Mouse (Mus musculus) embryo, embryonic 10 days (tissue): ENCODE results near the gene Ndrg3.

Source experiments
- DNase-seq: peaks from one replicate; pipeline ENCODE4 v3.0.0-alpha.2; 2015; ENCODE audit warnings: low spot score

The Ndrg3 gene

GRCm38 (mm10) chr2:156991470-156992319, at the start of gene Ndrg3:
Ndrg3 (minus strand) TSS chr2:156992056.
- DNase-seq = peak; percentile 98

GRCm38 (mm10) chr2:157041421-157041820, 49.6 kb upstream of the Ndrg3 start:
- no peak for DNase-seq

GRCm38 (mm10) chr2:157040649-157041046, 48.8 kb upstream of the Ndrg3 start:
- DNase-seq = no peak

- DNase-seq = no peak
These were observed 48.2 kb upstream of the Ndrg3 start for GRCm38 (mm10) chr2:157039900-157040648.

GRCm38 (mm10) chr2:157037303-157037702, 45.4 kb upstream of the Ndrg3 start:
- no peak for DNase-seq

- DNase-seq = no peak
These were observed 44.5 kb upstream of the Ndrg3 start for GRCm38 (mm10) chr2:157036400-157036799.

GRCm38 (mm10) chr2:157035371-157035770, 43.5 kb upstream of the Ndrg3 start:
- DNase-seq = no peak

- peak; percentile 88 for DNase-seq
These were observed 38.9 kb upstream of the Ndrg3 start for GRCm38 (mm10) chr2:157030804-157031203.

GRCm38 (mm10) chr2:157028261-157028660, 36.4 kb upstream of the Ndrg3 start:
- no peak for DNase-seq

- DNase-seq = no peak
These were observed 35.5 kb upstream of the Ndrg3 start for GRCm38 (mm10) chr2:157027106-157028008.

- no peak for DNase-seq
These were observed 29.3 kb upstream of the Ndrg3 start for GRCm38 (mm10) chr2:157021156-157021555.

- no peak for DNase-seq
These were observed 27.4 kb upstream of the Ndrg3 start for GRCm38 (mm10) chr2:157019228-157019627.

- DNase-seq = no peak
These were observed 24.8 kb upstream of the Ndrg3 start for GRCm38 (mm10) chr2:157016529-157017270.

GRCm38 (mm10) chr2:157012341-157012740, 20.5 kb upstream of the Ndrg3 start:
- DNase-seq = no peak

GRCm38 (mm10) chr2:157010634-157011310, 18.9 kb upstream of the Ndrg3 start:
- DNase-seq = peak; percentile 14

GRCm38 (mm10) chr2:157010121-157010520, 18.3 kb upstream of the Ndrg3 start:
- DNase-seq = no peak

- DNase-seq = no peak
These were observed 16.7 kb upstream of the Ndrg3 start for GRCm38 (mm10) chr2:157008509-157008908.

GRCm38 (mm10) chr2:157007234-157007596, 15.4 kb upstream of the Ndrg3 start:
- DNase-seq = no peak

GRCm38 (mm10) chr2:157006511-157007233, 14.8 kb upstream of the Ndrg3 start, which contains the start of gene Dsn1:
Dsn1 (minus strand) TSS chr2:157007154.
- peak; percentile 94 for DNase-seq

GRCm38 (mm10) chr2:157002321-157002720, 10.5 kb upstream of the Ndrg3 start:
- DNase-seq = no peak
